Mouse (Mus musculus) megakaryocyte, embryonic 14.5 days (primary cell): ENCODE measurements at regions not wholly inside any gene's neighbourhood (a gene's known extent, or its start where the extent isn't known, plus 50 kb on each side); places are given as distances from the start of the nearest gene placed in this dataset.

Experiments
- H3K27me3 ChIP-seq: replicated peaks from 2 replicates; pipeline ENCODE3; 2012; ENCODE audit warnings: inconsistent platforms
- H3K36me3 ChIP-seq: replicated peaks from 2 replicates; pipeline ENCODE3; 2012; ENCODE audit warnings: low read length, inconsistent platforms, mixed read lengths
- H3K4me1 ChIP-seq: 2 replicates; pipeline ENCODE4 v1.6.1; 2012; ENCODE audit warnings: inconsistent platforms
- H3K4me3 ChIP-seq: replicated peaks from 2 replicates; pipeline ENCODE3; 2012; ENCODE audit warnings: moderate library complexity, mild to moderate bottlenecking, inconsistent platforms
- H3K9me3 ChIP-seq: 2 replicates; pipeline ENCODE4 v1.6.1; 2012; ENCODE audit warnings: inconsistent platforms
- FLI1 ChIP-seq: IDR thresholded peaks from 2 replicates; pipeline ENCODE4 v1.6.1; 2012; ENCODE audit warnings: low read length, inconsistent platforms, mixed read lengths
- GATA1 ChIP-seq: IDR thresholded peaks from 3 replicates; pipeline ENCODE4 v1.6.1; 2012; ENCODE audit warnings: mixed read lengths, low read length, inconsistent platforms, borderline replicate concordance

GRCm38 (mm10) chr10:71748557-71749493 is 401.3 kb downstream of the Ipmk start:
- H3K4me3 ChIP-seq, result no peak overlapping the region
- H3K4me1 ChIP-seq, result no peaks in the 10 kb centered on the region
- H3K27me3 ChIP-seq, result no peaks in the 10 kb centered on the region
- H3K36me3 ChIP-seq, result no peaks in the 10 kb centered on the region
- H3K9me3 ChIP-seq, result peaks cover 29% of the 10 kb centered on the region; the same call in 1 of the 2 replicates
- TF ChIP-seq FLI1 (no peak), GATA1 (no peak)

GRCm38 (mm10) chr10:71753255-71753654 is 405.7 kb downstream of the Ipmk start:
- Histone ChIP-seq H3K4me3 (no peak overlapping the region), H3K4me1 (no peaks in the 10 kb centered on the region), H3K27me3 (no peaks in the 10 kb centered on the region), H3K9me3 (peaks cover 41% of the 10 kb centered on the region), H3K36me3 (no peaks in the 10 kb centered on the region)
- TF ChIP-seq FLI1 (no peak), GATA1 (no peak)

GRCm38 (mm10) chr10:71754799-71755198 is 407.2 kb downstream of the Ipmk start:
- no peaks in the 10 kb centered on the region for H3K4me1 ChIP-seq
- H3K4me3 ChIP-seq, result no peak overlapping the region
- no peaks in the 10 kb centered on the region for H3K27me3 ChIP-seq
- no peaks in the 10 kb centered on the region for H3K36me3 ChIP-seq
- TF ChIP-seq FLI1 (no peak), GATA1 (no peak)
- peaks cover 33% of the 10 kb centered on the region for H3K9me3 ChIP-seq

- TF ChIP-seq FLI1, result no peak
- no peak for TF ChIP-seq GATA1
- Histone ChIP-seq H3K4me3 (no peak overlapping the region), H3K27me3 (no peaks in the 10 kb centered on the region), H3K4me1 (no peaks in the 10 kb centered on the region), H3K9me3 (peaks cover 5% of the 10 kb centered on the region; the same call in 1 of the 2 replicates), H3K36me3 (no peaks in the 10 kb centered on the region)
These were observed 431.3 kb downstream of the Ipmk start for GRCm38 (mm10) chr10:71778903-71779302.

GRCm38 (mm10) chr10:71789241-71789640 is 441.7 kb downstream of the Ipmk start:
- no peak for TF ChIP-seq FLI1
- TF ChIP-seq GATA1, result no peak
- no peaks in the 10 kb centered on the region for H3K4me1 ChIP-seq
- no peak overlapping the region for H3K4me3 ChIP-seq
- H3K27me3 ChIP-seq, result no peaks in the 10 kb centered on the region
- H3K9me3 ChIP-seq, result peaks cover 16% of the 10 kb centered on the region
- H3K36me3 ChIP-seq, result no peaks in the 10 kb centered on the region

GRCm38 (mm10) chr10:71789936-71790335 is 442.4 kb downstream of the Ipmk start:
- Histone ChIP-seq H3K36me3 (no peaks in the 10 kb centered on the region), H3K9me3 (peaks cover 16% of the 10 kb centered on the region), H3K27me3 (no peaks in the 10 kb centered on the region), H3K4me1 (no peaks in the 10 kb centered on the region), H3K4me3 (no peak overlapping the region)
- TF ChIP-seq GATA1, result no peak
- no peak for TF ChIP-seq FLI1

- H3K9me3 ChIP-seq, result peaks cover 20% of the 10 kb centered on the region; the same call in 1 of the 2 replicates
- H3K4me1 ChIP-seq, result no peaks in the 10 kb centered on the region
These were observed 451.1 kb downstream of the Ipmk start for GRCm38 (mm10) chr10:71798638-71799037.

GRCm38 (mm10) chr10:71802457-71802856 is 454.9 kb downstream of the Ipmk start:
- no peaks in the 10 kb centered on the region for H3K36me3 ChIP-seq
- no peak overlapping the region for H3K4me3 ChIP-seq

More at GRCm38 (mm10) chr10:71798638-71799037, 451.1 kb downstream of the Ipmk start:
- TF ChIP-seq FLI1 (no peak), GATA1 (no peak)
- Histone ChIP-seq H3K36me3 (no peaks in the 10 kb centered on the region), H3K27me3 (no peaks in the 10 kb centered on the region), H3K4me3 (no peak overlapping the region)

GRCm38 (mm10) chr10:71832633-71833032 is 485.1 kb downstream of the Ipmk start:
- no peaks in the 10 kb centered on the region for H3K4me1 ChIP-seq
- H3K36me3 ChIP-seq, result no peaks in the 10 kb centered on the region
- no peak overlapping the region for H3K4me3 ChIP-seq
- peaks cover 22% of the 10 kb centered on the region for H3K9me3 ChIP-seq
- TF ChIP-seq FLI1 (no peak), GATA1 (no peak)
- no peaks in the 10 kb centered on the region for H3K27me3 ChIP-seq

More at GRCm38 (mm10) chr10:71802457-71802856, 454.9 kb downstream of the Ipmk start:
- TF ChIP-seq GATA1 (no peak), FLI1 (no peak)
- H3K4me1 ChIP-seq, result no peaks in the 10 kb centered on the region
- H3K9me3 ChIP-seq, result peaks cover 21% of the 10 kb centered on the region
- no peaks in the 10 kb centered on the region for H3K27me3 ChIP-seq

GRCm38 (mm10) chr10:71835018-71835417 is 487.5 kb downstream of the Ipmk start:
- no peak for TF ChIP-seq FLI1
- no peak for TF ChIP-seq GATA1
- Histone ChIP-seq H3K4me1 (no peaks in the 10 kb centered on the region), H3K9me3 (peaks cover 16% of the 10 kb centered on the region), H3K27me3 (no peaks in the 10 kb centered on the region), H3K36me3 (no peaks in the 10 kb centered on the region), H3K4me3 (no peak overlapping the region)
